Mouse (Mus musculus) lung, postnatal 14 days (tissue): ENCODE measurements around the gene Krit1.
"Not testable (repeated sequence)": the region's sequence is repeated elsewhere in the genome, so short reads cannot be mapped to it uniquely, and the experiment has no call there.

ENCODE experiments used
- DNase-seq: peaks from one replicate; pipeline ENCODE4 v3.0.0; 2021

Krit1 gene

GRCm38 (mm10) chr5:3889201-3889600 lies 86.2 kb downstream of the Krit1 start:
- DNase-seq: no peak

DNA sequence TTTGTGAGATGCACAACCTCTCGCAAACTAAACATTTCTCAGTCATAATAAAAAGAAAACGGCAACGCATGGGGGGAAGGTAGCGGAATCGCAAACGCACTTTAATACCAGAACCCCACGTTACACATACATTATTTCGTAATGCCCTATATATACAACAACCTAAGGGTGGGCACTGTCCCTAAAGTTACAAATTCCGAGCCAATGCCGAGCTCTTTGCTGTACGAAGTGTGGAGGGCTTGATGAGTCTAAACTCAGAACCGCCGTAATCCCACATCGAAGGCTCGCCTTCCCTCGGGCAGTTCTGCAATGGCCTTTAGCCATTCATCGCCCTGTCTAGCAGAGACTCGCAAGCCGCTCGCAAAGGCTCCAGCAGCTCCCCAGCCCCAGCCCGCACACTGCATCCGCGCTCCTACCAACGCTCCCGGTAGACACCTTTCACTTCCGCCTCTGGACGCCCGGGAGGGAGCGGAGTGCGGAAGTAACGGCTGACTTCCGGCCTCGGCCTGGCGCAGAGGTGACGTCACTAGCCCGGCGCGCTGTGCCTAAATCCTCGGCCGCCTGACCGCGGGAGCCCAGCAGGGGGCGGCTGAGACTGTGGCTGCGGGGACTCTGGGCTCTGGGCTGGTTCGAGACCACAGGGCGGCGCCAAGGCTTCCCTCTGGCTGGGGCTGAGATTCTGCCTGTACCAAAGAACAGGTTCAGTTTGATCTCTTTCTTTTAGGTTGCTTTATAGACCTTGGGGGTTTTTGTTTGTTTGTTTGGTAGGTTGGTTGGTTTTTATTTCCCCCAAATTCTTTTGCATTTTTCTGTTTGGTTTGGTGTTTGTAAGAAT lies 90.7 kb downstream of the Krit1 start, which contains the start of gene Mterf1a:
Mterf1a (minus strand) TSS at position 475 of the 835 bp plus-strand sequence.
- peak; percentile 15 for DNase-seq

DNA sequence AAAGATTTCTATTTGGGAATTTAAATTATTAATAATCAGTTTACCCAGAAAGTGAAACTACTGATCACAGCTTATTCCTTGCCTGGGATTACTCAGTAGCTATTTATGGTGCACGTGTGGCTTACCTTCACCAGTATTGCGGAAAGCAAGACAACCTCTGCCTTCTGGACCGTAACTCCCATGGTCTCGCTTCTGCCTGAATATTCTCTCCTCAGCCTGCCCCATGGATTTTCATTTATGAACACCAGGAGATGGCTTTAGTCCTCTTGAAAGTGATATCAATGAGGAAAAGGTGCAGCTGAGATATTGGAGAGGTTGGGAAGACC lies 91.3 kb downstream of the Krit1 start:
- not testable (repeated sequence) for DNase-seq
